Mouse (Mus musculus): ENCODE measurements around the gene Map4. TPM values are rescaled to one million over a fixed set of nuclear protein-coding genes. Genes with fewer than 3 reads are reported as not detected.
"Not testable (repeated sequence)": the region's sequence is repeated elsewhere in the genome, so short reads cannot be mapped to it uniquely, and the experiment has no call there.

The Map4 gene
- polyA plus RNA-seq, 1 experiment from 2014 or later, result 64.9 TPM

GRCm38 (mm10) chr9:110062861-110063260 is 131.6 kb downstream of the Map4 start:
- H3K9me3 ChIP-seq (replicated peaks; ENCODE audit: control insufficient read depth, low read length), result no peaks in the 10 kb centered on the region
- 79% methylated on average over 6 of the region's 6 CpGs for WGBS (ENCODE audit: insufficient replicate concordance)
- H3K9ac ChIP-seq (ENCODE audit: low read depth, low read length), result no peak overlapping the region
- H3K36me3 ChIP-seq (ENCODE audit: control insufficient read depth, insufficient read depth, low read length), result peaks cover 12% of the 10 kb centered on the region
- no peak overlapping the region for H3K27ac ChIP-seq (ENCODE audit: low read depth, low read length)
- H3K27me3 ChIP-seq (ENCODE audit: control insufficient read depth, insufficient read depth, low read length), result no peaks in the 10 kb centered on the region
- no peaks in the 10 kb centered on the region for H3K4me1 ChIP-seq (ENCODE audit: control insufficient read depth, insufficient read depth, low read length)
- no peak for ATAC-seq (replicated peaks; ENCODE audit: insufficient number of reproducible peaks, low FRiP score, low TSS enrichment)
- H3K4me3 ChIP-seq (ENCODE audit: low read depth, low read length), result no peak overlapping the region
- H3K4me2 ChIP-seq, result no peak overlapping the region

GRCm38 (mm10) chr9:110064641-110065040 is 133.4 kb downstream of the Map4 start:
- ATAC-seq (replicated peaks; ENCODE audit: insufficient number of reproducible peaks, low FRiP score, low TSS enrichment), result no peak
- peaks cover 20% of the 10 kb centered on the region for H3K36me3 ChIP-seq (ENCODE audit: control insufficient read depth, insufficient read depth, low read length)
- H3K27ac ChIP-seq (ENCODE audit: low read depth, low read length), result no peak overlapping the region

GRCm38 (mm10) chr9:110068745-110069144 is 137.5 kb downstream of the Map4 start:
- Histone ChIP-seq H3K36me3 (ENCODE audit: control insufficient read depth, insufficient read depth, low read length) (peaks cover 22% of the 10 kb centered on the region), H3K27me3 (ENCODE audit: control insufficient read depth, insufficient read depth, low read length) (no peaks in the 10 kb centered on the region)

More at GRCm38 (mm10) chr9:110064641-110065040, 133.4 kb downstream of the Map4 start:
- H3K4me1 ChIP-seq (ENCODE audit: control insufficient read depth, insufficient read depth, low read length), result no peaks in the 10 kb centered on the region
- H3K9ac ChIP-seq (ENCODE audit: low read depth, low read length), result no peak overlapping the region
- no peak overlapping the region for H3K4me3 ChIP-seq (ENCODE audit: low read depth, low read length)
- H3K9me3 ChIP-seq (replicated peaks; ENCODE audit: control insufficient read depth, low read length), result no peaks in the 10 kb centered on the region
- no peaks in the 10 kb centered on the region for H3K27me3 ChIP-seq (ENCODE audit: control insufficient read depth, insufficient read depth, low read length)
- H3K4me2 ChIP-seq, result no peak overlapping the region

GRCm38 (mm10) chr9:110070358-110070757 is 139.1 kb downstream of the Map4 start:
- H3K4me2 ChIP-seq, result no peak overlapping the region
- H3K9me3 ChIP-seq (replicated peaks; ENCODE audit: control insufficient read depth, low read length), result no peaks in the 10 kb centered on the region
- H3K9ac ChIP-seq (ENCODE audit: low read depth, low read length), result no peak overlapping the region
- no peak for ATAC-seq (replicated peaks; ENCODE audit: insufficient number of reproducible peaks, low FRiP score, low TSS enrichment)
- no peak overlapping the region for H3K27ac ChIP-seq (ENCODE audit: low read depth, low read length)
- no peak overlapping the region for H3K4me3 ChIP-seq (ENCODE audit: low read depth, low read length)
- 75% methylated on average over 9 of the region's 9 CpGs for WGBS (ENCODE audit: insufficient replicate concordance)
- H3K27me3 ChIP-seq (ENCODE audit: control insufficient read depth, insufficient read depth, low read length), result no peaks in the 10 kb centered on the region
- no peaks in the 10 kb centered on the region for H3K4me1 ChIP-seq (ENCODE audit: control insufficient read depth, insufficient read depth, low read length)
- peaks cover 22% of the 10 kb centered on the region for H3K36me3 ChIP-seq (ENCODE audit: control insufficient read depth, insufficient read depth, low read length)

More at GRCm38 (mm10) chr9:110068745-110069144, 137.5 kb downstream of the Map4 start:
- H3K9me3 ChIP-seq (replicated peaks; ENCODE audit: control insufficient read depth, low read length), result no peaks in the 10 kb centered on the region
- no peak overlapping the region for H3K27ac ChIP-seq (ENCODE audit: low read depth, low read length)
- WGBS (ENCODE audit: insufficient replicate concordance), result 87% methylated on average over 6 of the region's 6 CpGs
- no peak for ATAC-seq (replicated peaks; ENCODE audit: insufficient number of reproducible peaks, low FRiP score, low TSS enrichment)
- H3K4me2 ChIP-seq, result no peak overlapping the region
- no peak overlapping the region for H3K4me3 ChIP-seq (ENCODE audit: low read depth, low read length)
- no peak overlapping the region for H3K9ac ChIP-seq (ENCODE audit: low read depth, low read length)
- no peaks in the 10 kb centered on the region for H3K4me1 ChIP-seq (ENCODE audit: control insufficient read depth, insufficient read depth, low read length)

- no peaks in the 10 kb centered on the region for H3K9me3 ChIP-seq (replicated peaks; ENCODE audit: control insufficient read depth, low read length)
- no peak overlapping the region for H3K4me3 ChIP-seq (ENCODE audit: low read depth, low read length)
- ATAC-seq (replicated peaks; ENCODE audit: insufficient number of reproducible peaks, low FRiP score, low TSS enrichment), result no peak
- no peak overlapping the region for H3K4me2 ChIP-seq
- WGBS (ENCODE audit: insufficient replicate concordance), result 73% methylated on average over 4 of the region's 4 CpGs
- H3K4me1 ChIP-seq (ENCODE audit: control insufficient read depth, insufficient read depth, low read length), result no peaks in the 10 kb centered on the region
- H3K27ac ChIP-seq (ENCODE audit: low read depth, low read length), result no peak overlapping the region
- no peak overlapping the region for H3K9ac ChIP-seq (ENCODE audit: low read depth, low read length)
- H3K27me3 ChIP-seq (ENCODE audit: control insufficient read depth, insufficient read depth, low read length), result no peaks in the 10 kb centered on the region
- peaks cover 24% of the 10 kb centered on the region for H3K36me3 ChIP-seq (ENCODE audit: control insufficient read depth, insufficient read depth, low read length)
Measured at GRCm38 (mm10) chr9:110071011-110071410, 139.8 kb downstream of the Map4 start.

GRCm38 (mm10) chr9:110071843-110072242 is 140.6 kb downstream of the Map4 start:
- H3K9ac ChIP-seq (ENCODE audit: low read depth, low read length), result no peak overlapping the region
- WGBS (ENCODE audit: insufficient replicate concordance), result 4% methylated on average over 1 of the region's 1 CpGs
- H3K27me3 ChIP-seq (ENCODE audit: control insufficient read depth, insufficient read depth, low read length), result no peaks in the 10 kb centered on the region
- no peaks in the 10 kb centered on the region for H3K9me3 ChIP-seq (replicated peaks; ENCODE audit: control insufficient read depth, low read length)
- H3K4me3 ChIP-seq (ENCODE audit: low read depth, low read length), result no peak overlapping the region
- ATAC-seq (replicated peaks; ENCODE audit: insufficient number of reproducible peaks, low FRiP score, low TSS enrichment), result no peak
- no peak overlapping the region for H3K27ac ChIP-seq (ENCODE audit: low read depth, low read length)
- no peak overlapping the region for H3K4me2 ChIP-seq
- peaks cover 24% of the 10 kb centered on the region for H3K36me3 ChIP-seq (ENCODE audit: control insufficient read depth, insufficient read depth, low read length)
- no peaks in the 10 kb centered on the region for H3K4me1 ChIP-seq (ENCODE audit: control insufficient read depth, insufficient read depth, low read length)

- H3K4me3 ChIP-seq (ENCODE audit: low read depth, low read length); H3K27me3 ChIP-seq (ENCODE audit: control insufficient read depth, insufficient read depth, low read length); H3K4me1 ChIP-seq (ENCODE audit: control insufficient read depth, insufficient read depth, low read length); ATAC-seq (replicated peaks; ENCODE audit: insufficient number of reproducible peaks, low FRiP score, low TSS enrichment); H3K4me2 ChIP-seq; H3K27ac ChIP-seq (ENCODE audit: low read depth, low read length); H3K9me3 ChIP-seq (replicated peaks; ENCODE audit: control insufficient read depth, low read length); H3K9ac ChIP-seq (ENCODE audit: low read depth, low read length): not testable (repeated sequence)
- H3K36me3 ChIP-seq (ENCODE audit: control insufficient read depth, insufficient read depth, low read length), result peaks cover 22% of the 10 kb centered on the region
- WGBS (ENCODE audit: insufficient replicate concordance), result 77% methylated on average over 4 of the region's 7 CpGs
Measured at GRCm38 (mm10) chr9:110076468-110076867, 145.2 kb downstream of the Map4 start.

GRCm38 (mm10) chr9:110081066-110081465 is 149.8 kb downstream of the Map4 start:
- Histone ChIP-seq H3K9ac (ENCODE audit: low read depth, low read length) (no peak overlapping the region), H3K4me3 (ENCODE audit: low read depth, low read length) (no peak overlapping the region), H3K27me3 (ENCODE audit: control insufficient read depth, insufficient read depth, low read length) (no peaks in the 10 kb centered on the region), H3K9me3 (replicated peaks; ENCODE audit: control insufficient read depth, low read length) (no peaks in the 10 kb centered on the region), H3K4me1 (ENCODE audit: control insufficient read depth, insufficient read depth, low read length) (peaks cover 2% of the 10 kb centered on the region; the same call in 1 of the 2 replicates), H3K4me2 (no peak overlapping the region), H3K27ac (ENCODE audit: low read depth, low read length) (no peak overlapping the region), H3K36me3 (ENCODE audit: control insufficient read depth, insufficient read depth, low read length) (peaks cover 49% of the 10 kb centered on the region)
- ATAC-seq (replicated peaks; ENCODE audit: insufficient number of reproducible peaks, low FRiP score, low TSS enrichment), result no peak
- WGBS (ENCODE audit: insufficient replicate concordance), result 95% methylated on average over 3 of the region's 3 CpGs

- H3K27ac ChIP-seq (ENCODE audit: low read depth, low read length), result no peak overlapping the region; the same call in 1 of the 2 replicates
- no peaks in the 10 kb centered on the region for H3K9me3 ChIP-seq (replicated peaks; ENCODE audit: control insufficient read depth, low read length)
- 90% methylated on average over 25 of the region's 25 CpGs for WGBS (ENCODE audit: insufficient replicate concordance)
- no peak for ATAC-seq (replicated peaks; ENCODE audit: insufficient number of reproducible peaks, low FRiP score, low TSS enrichment)
- no peak overlapping the region for H3K9ac ChIP-seq (ENCODE audit: low read depth, low read length)
- H3K27me3 ChIP-seq (ENCODE audit: control insufficient read depth, insufficient read depth, low read length), result no peaks in the 10 kb centered on the region
- no peak overlapping the region for H3K4me2 ChIP-seq
- H3K4me1 ChIP-seq (ENCODE audit: control insufficient read depth, insufficient read depth, low read length), result 0 out of 2 replicates have a peak, but pooled peaks cover 2% of the 10 kb centered on the region
- H3K36me3 ChIP-seq (ENCODE audit: control insufficient read depth, insufficient read depth, low read length), result peaks cover 71% of the 10 kb centered on the region
- no peak overlapping the region for H3K4me3 ChIP-seq (ENCODE audit: low read depth, low read length)
Measured at GRCm38 (mm10) chr9:110084201-110084964, 153.1 kb downstream of the Map4 start.

Measured in heart, embryonic 11.5 days (tissue).